In genomic region chr13:93847614-93848013, GRCm38 (mm10) we compare ENCODE assay signal across 21 mouse cellular contexts.
DNase-seq lines count a peak whose midpoint lies in the region; ATAC-seq lines count a peak whose summit lies in the region.
"Had no signal": no experiment of that assay in that cellular context is flagged by ENCODE, and none has a peak within 500 bp of the region (broad histone marks: within the 10 kb centered on the region; RNA-seq: fewer than 3 reads in every experiment).

No protein-coding gene starts in this region.

- WGBS in kidney, embryonic 16.5 days: 34% methylated on average over 4 of the region's 4 CpGs

- no peak overlapping the region for H3K27ac ChIP-seq in kidney, embryonic 16.5 days (ENCODE audit: low read length)
- H3K27ac ChIP-seq: embryonic facial prominence, embryonic 12.5 days; forebrain, embryonic 15.5 days; heart, adult 2 months; heart, embryonic 15.5 days; hindbrain, embryonic 10.5 days; hindbrain, embryonic 14.5 days had no signal

- no peak overlapping the region for H3K4me2 ChIP-seq in kidney, embryonic 16.5 days (replicated peaks; ENCODE audit: low read depth, low read length)
- H3K4me2 ChIP-seq: embryonic facial prominence, embryonic 12.5 days; forebrain, embryonic 15.5 days; heart, embryonic 11.5 days; heart, embryonic 15.5 days; hindbrain, embryonic 14.5 days had no signal

- no peaks in the 10 kb centered on the region for H3K27me3 ChIP-seq in kidney, embryonic 16.5 days (ENCODE audit: insufficient read depth, low read length)
- H3K27me3 ChIP-seq: embryonic facial prominence, embryonic 12.5 days; forebrain, embryonic 15.5 days; heart, embryonic 15.5 days had no signal

- no peaks in the 10 kb centered on the region; the same call in 1 of the 2 replicates for H3K9me3 ChIP-seq in kidney, embryonic 16.5 days (ENCODE audit: low read length)
- H3K9me3 ChIP-seq: embryonic facial prominence, embryonic 12.5 days; forebrain, embryonic 15.5 days; heart, embryonic 15.5 days had no signal

- H3K36me3 ChIP-seq in kidney, embryonic 16.5 days (ENCODE audit: insufficient read depth, low read length): no peaks in the 10 kb centered on the region
- H3K36me3 ChIP-seq: embryonic facial prominence, embryonic 12.5 days; forebrain, embryonic 15.5 days; heart, embryonic 15.5 days; hindbrain, embryonic 10.5 days had no signal

- H3K4me3 ChIP-seq in kidney, embryonic 16.5 days (ENCODE audit: low read length): no peak overlapping the region
- H3K4me3 ChIP-seq: embryonic facial prominence, embryonic 12.5 days; forebrain, embryonic 15.5 days; heart, adult 2 months; heart, embryonic 15.5 days; hindbrain, embryonic 10.5 days had no signal

- H3K9ac ChIP-seq in kidney, embryonic 16.5 days (replicated peaks; ENCODE audit: low read length): no peak overlapping the region
- H3K9ac ChIP-seq: embryonic facial prominence, embryonic 12.5 days; forebrain, embryonic 15.5 days; heart, embryonic 15.5 days; hindbrain, embryonic 14.5 days had no signal

- H3K4me1 ChIP-seq in kidney, embryonic 16.5 days (ENCODE audit: insufficient read depth, low read length): peaks cover 32% of the 10 kb centered on the region
- H3K4me1 ChIP-seq: forebrain, embryonic 15.5 days had no signal

- ATAC-seq in kidney, embryonic 16.5 days (ENCODE audit: low FRiP score, low TSS enrichment): no peak
- ATAC-seq: activated CD4-positive, CD25-positive, alpha-beta regulatory T cell, adult 4 months; forebrain, embryonic 15.5 days had no signal

- DNase-seq in adrenal gland, postnatal 10 days: peak; percentile 33
- no peak for DNase-seq in adrenal gland, adult 18-20 months (ENCODE audit: low spot score in 2 of 2)
- peak; percentile 12 for DNase-seq in kidney, adult 11 months
- DNase-seq in kidney, adult 9 months: peak; percentile 67
- DNase-seq in kidney, postnatal 10 days: no peak
- peak; percentile 39 for DNase-seq in kidney, postnatal 14 days
- DNase-seq in frontal cortex, postnatal 25 days (ENCODE audit: low spot score in 2 of 2): no peak
- DNase-seq: cerebellum, adult 11-12 months; cerebellum, adult 9-10 months; cerebellum, postnatal 25 days; gastrocnemius, postnatal 10 days; heart, adult 2 months; heart, postnatal 14 days had no signal

Comparison
In these comparisons a context has a peak if more than half of its experiments do, and no peak if none do; other contexts are left out.
1. DNase-seq: peak in adrenal gland, postnatal 10 days (single experiment), kidney, adult 11 months (single experiment), kidney, adult 9 months (single experiment) and kidney, postnatal 14 days (single experiment); none in adrenal gland, adult 18-20 months (0 of 2), kidney, postnatal 10 days (single experiment) and frontal cortex, postnatal 25 days (0 of 2).